Mouse (Mus musculus) stomach, embryonic 16.5 days (tissue): ENCODE results near the gene Mfsd14a. TPM values are rescaled to one million over a fixed set of nuclear protein-coding genes. Genes with fewer than 3 reads are reported as not detected.
A peak's percentile ranks its signal among the peaks of the same experiment; 100 is the strongest.
"Not testable (repeated sequence)": the region's sequence is repeated elsewhere in the genome, so short reads cannot be mapped to it uniquely, and the experiment has no call there.

Experiments
- ATAC-seq: fragments of 200-750 bp; cut with Nextera tagmentation; 2 replicates; pipeline ENCODE4 v1.8.0; 2017; ENCODE audit warnings: moderate number of reproducible peaks, moderate TSS enrichment; ENCODE audit not compliant: insufficient read depth, low FRiP score
- H3K27ac ChIP-seq: fragments of 300-500 bp; sonication (generic); 2 replicates; pipeline ENCODE4 v1.5.1; 2014; ENCODE audit warnings: low read length
- H3K27me3 ChIP-seq: fragments of 300-500 bp; sonication (generic); 2 replicates; pipeline ENCODE4 v1.6.1; 2014; ENCODE audit warnings: low read length, control low read depth, mixed read lengths; ENCODE audit not compliant: control insufficient read depth, insufficient read depth
- H3K36me3 ChIP-seq: fragments of 300-500 bp; sonication (generic); 2 replicates; pipeline ENCODE4 v1.6.1; 2014; ENCODE audit warnings: low read length; ENCODE audit not compliant: control insufficient read depth, insufficient read depth
- H3K4me1 ChIP-seq: fragments of 300-500 bp; sonication (generic); 2 replicates; pipeline ENCODE4 v1.6.1; 2014; ENCODE audit warnings: low read length, control low read depth, mixed read lengths; ENCODE audit not compliant: control insufficient read depth, insufficient read depth
- H3K4me2 ChIP-seq: fragments of 300-500 bp; sonication (generic); 2 replicates; pipeline ENCODE4 v1.6.1; 2014; ENCODE audit warnings: low read depth, low read length, mixed read lengths
- H3K4me3 ChIP-seq: fragments of 300-500 bp; sonication (generic); replicated peaks from 2 replicates; pipeline ENCODE4 v1.5.1; 2014; ENCODE audit warnings: mild to moderate bottlenecking, low read length
- H3K9ac ChIP-seq: fragments of 300-500 bp; sonication (generic); 2 replicates; pipeline ENCODE4 v1.6.1; 2014; ENCODE audit warnings: low read length
- H3K9me3 ChIP-seq: fragments of 300-500 bp; sonication (generic); replicated peaks from 2 replicates; pipeline ENCODE4 v1.6.1; 2016; ENCODE audit warnings: low read length, control low read depth; ENCODE audit not compliant: control insufficient read depth
- WGBS: fragments of 180-500 bp; shearing (Covaris S2); extraction: QIAGEN DNeasy Blood & Tissue Kit; methylation state at CpG from one replicate; pipeline ENCODE4 v1.1.7; 2014; 5-methylcytosine and 5-hydroxymethylcytosine counted together
- polyA plus RNA-seq: library from polyadenylated mRNA; unstranded; fragments of >200 nt; fragmentation: Nextera tagmentation; extraction: Ambion mirVana; gene quantifications from 2 replicates; pipeline ENCODE4 v1.2.1, GENCODE M21; 2015

The Mfsd14a gene
- polyA plus RNA-seq, 1 experiment from 2014 or later: 89.5 TPM

DNA sequence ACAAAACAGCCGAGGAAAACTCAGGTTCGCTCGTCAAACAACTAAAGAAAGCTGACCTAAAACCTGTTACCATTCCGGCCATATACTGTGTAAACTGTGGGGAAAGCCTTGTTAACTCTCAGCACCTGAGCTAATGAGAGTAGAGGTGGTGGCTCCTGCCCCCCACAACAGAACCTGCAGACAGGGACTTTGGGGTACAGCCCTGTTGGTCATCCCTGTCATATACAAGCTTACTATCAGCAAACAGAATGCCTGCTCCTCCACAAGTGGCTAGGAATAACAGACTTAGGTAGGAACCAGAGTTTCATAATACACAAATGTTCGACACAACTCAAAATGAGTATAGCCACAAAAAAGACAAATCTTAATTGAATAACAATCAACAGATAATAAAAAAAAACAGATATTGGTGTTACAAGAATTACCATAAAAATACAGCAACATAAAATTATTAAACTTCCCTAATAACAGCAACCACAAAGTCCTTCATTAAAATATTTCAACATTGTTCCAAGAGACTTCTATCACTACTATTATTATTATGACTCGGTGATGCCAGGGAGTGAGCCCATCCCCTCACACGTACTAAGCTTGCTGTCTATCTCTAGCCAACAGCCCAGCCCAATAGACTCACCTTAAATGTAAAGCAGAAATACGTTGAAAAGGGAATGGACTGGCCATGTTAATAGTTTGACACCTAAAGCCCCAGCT, 32.6 kb upstream of the Mfsd14a start:
- H3K4me2 ChIP-seq: no peak overlapping the region
- H3K36me3 ChIP-seq: no peaks in the 10 kb centered on the region
- no peak overlapping the region for H3K9ac ChIP-seq
- no peaks in the 10 kb centered on the region for H3K27me3 ChIP-seq
- WGBS: 82% methylated on average over 8 of the region's 8 CpGs
- peaks cover 5% of the 10 kb centered on the region; the same call in 1 of the 2 replicates for H3K4me1 ChIP-seq
- ATAC-seq: no peak
- no peaks in the 10 kb centered on the region for H3K9me3 ChIP-seq
- H3K27ac ChIP-seq: no peak overlapping the region
- no peak overlapping the region for H3K4me3 ChIP-seq

DNA sequence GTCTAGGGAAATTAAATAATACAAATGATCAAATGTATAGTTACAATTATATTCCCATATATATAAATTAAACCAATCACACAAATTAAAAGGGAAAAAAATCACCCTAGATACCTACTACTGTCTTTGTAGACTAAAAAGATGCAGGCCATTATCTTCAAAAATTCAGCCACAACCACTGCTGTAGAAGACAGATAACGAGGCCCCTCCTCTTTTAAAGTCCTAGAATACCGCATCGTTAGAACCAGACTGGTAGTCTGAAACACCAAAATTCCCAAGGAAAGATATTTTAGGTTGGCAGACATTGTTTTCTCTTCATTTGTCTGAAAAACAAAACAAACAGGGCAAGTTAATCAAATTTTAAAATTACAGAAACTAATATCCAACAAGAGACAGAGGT, 31.8 kb upstream of the Mfsd14a start:
- H3K36me3 ChIP-seq: no peaks in the 10 kb centered on the region
- 90% methylated on average over 3 of the region's 3 CpGs for WGBS
- no peaks in the 10 kb centered on the region for H3K9me3 ChIP-seq
- no peak overlapping the region for H3K4me3 ChIP-seq
- ATAC-seq: no peak
- H3K27ac ChIP-seq: no peak overlapping the region
- no peaks in the 10 kb centered on the region for H3K27me3 ChIP-seq
- H3K4me1 ChIP-seq: peaks cover 5% of the 10 kb centered on the region; the same call in 1 of the 2 replicates
- H3K4me2 ChIP-seq: no peak overlapping the region
- H3K9ac ChIP-seq: no peak overlapping the region

DNA sequence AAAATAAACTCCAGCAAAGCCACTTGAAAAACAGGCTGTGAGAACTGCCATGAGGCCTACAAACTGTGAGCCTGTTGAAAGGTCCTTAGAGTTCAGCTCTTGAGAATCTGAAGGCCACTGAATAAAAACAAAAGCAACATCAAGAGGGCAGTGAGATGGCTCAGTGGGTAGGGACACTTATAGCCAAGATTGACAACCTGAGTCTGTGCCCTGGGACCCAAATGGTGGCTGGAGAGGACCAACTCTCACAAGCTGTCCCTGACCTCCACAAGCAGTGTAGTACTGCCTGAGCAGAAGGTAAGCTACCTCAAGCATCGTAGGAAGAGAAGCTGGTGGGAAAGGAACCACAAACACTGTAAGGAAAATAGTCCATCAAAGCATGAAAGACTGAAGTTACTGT, 18.7 kb upstream of the Mfsd14a start, which contains the start of gene Gm43191:
TSS of gene Gm43191 (minus strand) at position 101 of the 400 bp plus-strand sequence.
- no peak within 1 kb of the TSS for H3K4me3 ChIP-seq
- no peaks in the 10 kb centered on the region for H3K9me3 ChIP-seq
- no peaks in the 10 kb centered on the region for H3K4me1 ChIP-seq
- peaks cover 9% of the 10 kb centered on the region for H3K36me3 ChIP-seq
- H3K27me3 ChIP-seq: no peaks in the 10 kb centered on the region
- H3K27ac ChIP-seq: no peak within 1 kb of the TSS
- H3K9ac ChIP-seq: no peak within 1 kb of the TSS
- no peak within 1 kb of the TSS for H3K4me2 ChIP-seq
- 91% methylated on average over 1 of the region's 1 CpGs for WGBS
- no peak for ATAC-seq

DNA sequence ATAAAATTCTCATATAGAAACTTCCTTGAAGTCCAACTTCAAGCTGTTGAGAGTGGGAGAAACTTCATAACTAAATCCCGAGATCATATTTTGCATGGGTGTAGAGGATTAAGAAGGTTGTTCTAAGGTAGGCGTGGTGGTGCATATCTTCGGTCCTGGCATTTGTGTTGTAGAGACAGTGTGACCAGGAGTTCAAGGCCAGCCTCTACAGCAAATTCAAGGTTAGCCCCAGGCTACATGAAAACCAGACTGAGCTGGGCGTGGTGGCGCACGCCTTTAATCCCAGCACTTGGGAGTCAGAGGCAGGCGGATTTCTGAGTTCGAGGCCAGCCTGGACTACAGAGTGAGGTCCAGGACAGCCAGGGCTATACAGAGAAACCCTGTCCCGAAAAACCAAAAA, 1.8 kb upstream of the Mfsd14a start:
- peaks cover 15% of the 10 kb centered on the region; the same call in 1 of the 2 replicates for H3K4me1 ChIP-seq
- not testable (repeated sequence) for H3K36me3 ChIP-seq, H3K9me3 ChIP-seq, ATAC-seq, H3K27me3 ChIP-seq, H3K27ac ChIP-seq, H3K9ac ChIP-seq, H3K4me2 ChIP-seq, H3K4me3 ChIP-seq
- WGBS: 88% methylated on average over 9 of the region's 9 CpGs

DNA sequence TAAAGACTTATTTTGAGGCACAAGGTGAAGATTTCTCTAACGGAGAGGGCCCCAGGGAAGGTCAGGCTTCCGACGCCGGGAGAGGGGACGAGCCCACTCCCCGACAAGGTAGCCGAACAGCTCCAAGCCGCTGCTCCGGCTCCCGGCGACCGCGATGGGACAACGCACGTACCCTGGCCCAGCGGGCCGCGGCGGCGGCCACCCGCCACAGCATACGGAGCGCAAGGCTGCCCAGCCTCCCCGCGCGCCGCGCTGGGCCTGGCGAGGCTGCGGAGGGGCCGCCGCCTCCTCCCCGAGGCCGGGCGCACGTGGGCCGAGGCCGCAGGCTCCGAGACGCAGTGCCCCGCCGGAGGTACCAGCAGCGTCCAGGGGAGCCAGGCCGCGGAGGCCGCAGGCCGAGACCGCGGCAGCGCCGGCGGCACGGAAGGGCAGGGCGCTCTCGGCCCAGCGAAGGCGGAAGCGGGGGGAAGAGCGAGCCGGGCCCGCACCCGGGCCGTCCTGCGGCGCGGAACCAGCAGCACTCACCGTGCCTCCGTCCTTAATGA, 535 bp downstream of the Mfsd14a start:
- Histone ChIP-seq H3K27ac (peak overlapping the region; percentile 91), H3K4me1 (peaks cover 19% of the 10 kb centered on the region), H3K4me2 (peak overlapping the region; percentile 81), H3K9me3 (no peaks in the 10 kb centered on the region), H3K36me3 (no peaks in the 10 kb centered on the region), H3K27me3 (no peaks in the 10 kb centered on the region), H3K9ac (peak overlapping the region; percentile 92), H3K4me3 (peak overlapping the region; percentile 82)
- peak; percentile 83 for ATAC-seq
- under 1% methylated on average over 64 of the region's 68 CpGs for WGBS

DNA sequence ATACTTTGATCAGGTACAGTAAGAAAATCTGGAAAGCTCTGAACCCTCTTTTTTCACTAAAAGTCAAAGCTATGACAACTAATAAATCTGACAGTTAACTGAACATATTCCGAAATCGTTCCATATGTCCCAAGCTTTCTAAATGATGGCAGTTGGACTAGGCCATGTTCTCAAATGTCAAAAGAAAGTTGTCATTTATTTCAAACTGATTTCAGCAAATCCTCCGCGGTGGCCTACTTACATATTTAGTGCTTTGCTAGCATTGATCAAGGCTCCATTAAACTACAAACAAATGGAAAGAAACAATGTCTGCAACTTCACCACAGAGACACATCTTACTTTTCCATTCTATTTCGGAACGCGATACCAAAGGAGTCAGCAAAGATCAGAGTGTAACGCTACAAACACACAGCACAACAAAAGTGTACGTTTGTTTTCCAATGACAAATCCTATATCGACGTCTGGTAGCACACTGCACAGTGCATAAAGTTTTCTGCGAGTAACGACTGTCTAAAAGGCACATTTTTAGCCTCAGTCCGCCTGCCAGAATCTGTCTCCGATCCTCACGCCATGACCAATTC, 1.1 kb downstream of the Mfsd14a start:
- Histone ChIP-seq H3K27ac (peak overlapping the region; percentile 91), H3K27me3 (no peaks in the 10 kb centered on the region), H3K9ac (peak overlapping the region; percentile 92), H3K4me3 (peak overlapping the region; percentile 82), H3K36me3 (no peaks in the 10 kb centered on the region), H3K4me2 (peak overlapping the region; percentile 81), H3K4me1 (peaks cover 19% of the 10 kb centered on the region), H3K9me3 (no peaks in the 10 kb centered on the region)
- no peak for ATAC-seq
- WGBS: 3% methylated on average over 16 of the region's 16 CpGs

DNA sequence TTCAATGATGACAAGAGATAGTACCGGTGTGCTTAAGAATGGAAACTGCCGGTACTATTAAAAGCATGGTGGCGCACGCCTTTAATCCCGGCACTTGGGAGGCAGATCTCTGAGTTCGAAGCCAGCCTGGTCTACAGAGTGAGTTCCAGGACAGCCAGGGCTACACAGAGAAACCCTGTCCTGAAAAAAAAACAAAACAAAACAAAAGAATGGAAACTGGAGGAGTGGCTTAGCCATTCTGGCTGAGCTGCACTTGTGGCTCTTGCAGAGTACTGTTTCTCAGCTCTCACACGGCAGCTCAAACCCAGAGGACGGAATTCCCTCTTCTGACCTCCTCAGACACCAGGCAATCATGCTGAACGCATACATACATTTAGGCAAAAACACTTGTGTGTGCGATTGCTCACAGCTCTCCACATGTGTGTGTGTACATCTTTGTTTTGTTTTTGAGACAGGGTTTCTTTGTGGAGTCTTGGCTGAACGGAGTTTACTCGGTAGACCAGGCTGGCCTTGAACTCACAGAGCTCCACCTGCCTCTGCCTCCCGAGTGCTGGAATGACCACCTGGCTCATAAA, 2.5 kb downstream of the Mfsd14a start:
- no peak overlapping the region for H3K4me3 ChIP-seq
- peaks cover 19% of the 10 kb centered on the region for H3K4me1 ChIP-seq
- H3K36me3 ChIP-seq: no peaks in the 10 kb centered on the region
- H3K9me3 ChIP-seq: no peaks in the 10 kb centered on the region
- 81% methylated on average over 13 of the region's 13 CpGs for WGBS
- H3K9ac ChIP-seq: no peak overlapping the region
- no peak for ATAC-seq
- no peak overlapping the region for H3K27ac ChIP-seq
- no peaks in the 10 kb centered on the region for H3K27me3 ChIP-seq
- 0 out of 2 replicates have a peak overlapping the region, but pooled peaks have one; percentile 81 for H3K4me2 ChIP-seq

DNA sequence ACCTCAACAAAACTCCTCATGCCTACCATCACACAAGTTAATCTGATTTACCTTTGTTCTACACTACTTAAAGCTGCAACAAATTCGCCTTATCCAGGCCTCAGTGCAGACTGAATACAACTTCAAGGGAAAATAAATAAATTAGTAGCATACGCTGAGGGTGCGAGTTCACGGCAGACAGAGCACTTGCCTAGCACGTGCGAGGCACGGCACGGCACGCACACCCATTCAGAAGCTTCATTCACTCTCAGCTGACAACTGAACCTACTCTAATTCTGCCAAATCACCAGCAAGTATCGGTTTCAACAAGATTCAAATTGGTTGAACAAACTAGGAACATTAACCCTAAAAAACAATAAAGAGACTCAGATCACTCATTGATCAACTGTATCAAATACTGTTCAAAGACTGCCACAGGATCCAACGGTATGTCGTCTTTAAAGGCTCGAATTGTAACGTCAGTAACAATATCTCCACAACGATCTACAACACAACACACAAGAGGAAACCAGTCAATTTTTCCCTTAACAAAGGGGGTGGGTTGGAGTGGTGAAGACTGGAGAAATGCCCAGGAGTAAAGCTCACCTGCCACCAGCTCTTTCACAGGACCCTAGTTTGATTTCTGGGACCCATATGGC, 3.4 kb downstream of the Mfsd14a start:
- Histone ChIP-seq H3K27me3 (no peaks in the 10 kb centered on the region), H3K9ac (no peak overlapping the region), H3K4me2 (no peak overlapping the region), H3K4me3 (no peak overlapping the region), H3K36me3 (no peaks in the 10 kb centered on the region), H3K9me3 (no peaks in the 10 kb centered on the region), H3K4me1 (peaks cover 19% of the 10 kb centered on the region), H3K27ac (no peak overlapping the region)
- ATAC-seq: no peak
- WGBS: 75% methylated on average over 15 of the region's 15 CpGs
